Mouse (Mus musculus) heart, embryonic 13.5 days (tissue): ENCODE results near the gene 1110012L19Rik. TPM values are rescaled to one million over a fixed set of nuclear protein-coding genes. Genes with fewer than 3 reads are reported as not detected.
"Not testable (repeated sequence)": the region's sequence is repeated elsewhere in the genome, so short reads cannot be mapped to it uniquely, and the experiment has no call there.

Experiments
- ATAC-seq: fragments of 200-750 bp; cut with Nextera tagmentation; 2 replicates; pipeline ENCODE4 v1.8.0; 2017; ENCODE audit warnings: moderate TSS enrichment; ENCODE audit not compliant: insufficient number of reproducible peaks, low FRiP score, low TSS enrichment; ENCODE audit errors: extremely low read depth
- H3K27ac ChIP-seq: fragments of 300-500 bp; sonication (generic); replicated peaks from 2 replicates; pipeline ENCODE4 v1.5.1; 2015; ENCODE audit warnings: moderate library complexity, mild to moderate bottlenecking, inconsistent platforms
- H3K27me3 ChIP-seq: fragments of 300-500 bp; sonication (generic); replicated peaks from 2 replicates; pipeline ENCODE4 v1.6.1; 2015; ENCODE audit warnings: mild to moderate bottlenecking, inconsistent platforms
- H3K36me3 ChIP-seq: fragments of 300-500 bp; sonication (generic); 2 replicates; pipeline ENCODE4 v1.6.1; 2015; ENCODE audit warnings: mild to moderate bottlenecking, inconsistent platforms
- H3K4me1 ChIP-seq: fragments of 300-500 bp; sonication (generic); 2 replicates; pipeline ENCODE4 v1.6.1; 2015; ENCODE audit warnings: inconsistent platforms
- H3K4me2 ChIP-seq: fragments of 300-500 bp; sonication (generic); 2 replicates; pipeline ENCODE4 v1.6.1; 2015; ENCODE audit warnings: inconsistent platforms, mild to moderate bottlenecking, moderate library complexity
- H3K4me3 ChIP-seq: fragments of 300-500 bp; sonication (generic); 2 replicates; pipeline ENCODE4 v1.5.1; 2015; ENCODE audit warnings: moderate library complexity, mild to moderate bottlenecking, inconsistent platforms
- H3K9ac ChIP-seq: fragments of 300-500 bp; sonication (generic); 2 replicates; pipeline ENCODE4 v1.6.1; 2015; ENCODE audit warnings: inconsistent platforms, mild to moderate bottlenecking, moderate library complexity
- H3K9me3 ChIP-seq: fragments of 300-500 bp; sonication (generic); 2 replicates; pipeline ENCODE4 v1.6.1; 2016; ENCODE audit warnings: inconsistent platforms
- WGBS: fragments of 180-500 bp; shearing (Covaris S2); methylation state at CpG from one replicate; pipeline ENCODE4 v1.1.7; 2015; ENCODE audit warnings: mixed read lengths; 5-methylcytosine and 5-hydroxymethylcytosine counted together
- polyA plus RNA-seq: library from polyadenylated mRNA; unstranded; fragments of >200 nt; fragmentation: Nextera tagmentation; extraction: Ambion mirVana; gene quantifications from 2 replicates; pipeline ENCODE4 v1.2.1, GENCODE M21; 2015

Gene 1110012L19Rik
- polyA plus RNA-seq, 1 experiment from 2014 or later, result 25.3 TPM

- WGBS, result 65% methylated on average over 3 of the region's 3 CpGs
- H3K27me3 ChIP-seq, H3K9ac ChIP-seq, H3K36me3 ChIP-seq, H3K4me2 ChIP-seq, H3K4me3 ChIP-seq, H3K27ac ChIP-seq, H3K9me3 ChIP-seq, H3K4me1 ChIP-seq, ATAC-seq: not testable (repeated sequence)
Observed at GRCm38 (mm10) chrX:70425473-70425872, 39.8 kb downstream of the 1110012L19Rik start.

Other genes with a start within 250 kb of the 1110012L19Rik start
- gene Ids, start 20.8 kb upstream of the 1110012L19Rik start, polyA plus RNA-seq, result 1.3 and 1.4 TPM in 2 replicates
- 34.5 and 35.7 TPM in 2 replicates for gene Tmem185a, start 91.3 kb downstream of the 1110012L19Rik start, polyA plus RNA-seq